Mouse (Mus musculus): Measurements from ENCODE around the gene Alx3.

GRCm38 (mm10) chr3:107597586-107598389, 3.0 kb downstream of the Alx3 start:
- TF ChIP-seq CTCF (IDR thresholded peaks at IDR 0.05) (no peak), EP300 (IDR thresholded peaks at IDR 0.05) (no peak)

Measured in lung, postnatal 0 days (tissue).